Mouse (Mus musculus) embryonic facial prominence, embryonic 11.5 days (tissue): ENCODE data around the gene Gm43517. TPM values are rescaled to one million over a fixed set of nuclear protein-coding genes. Genes with fewer than 3 reads are reported as not detected.

Experiments used
- ATAC-seq: fragments of 200-750 bp; cut with Nextera tagmentation; replicated peaks from 2 replicates; pipeline ENCODE4 v1.8.0; 2017; ENCODE audit warnings: low read depth; ENCODE audit not compliant: insufficient number of reproducible peaks, low FRiP score, low TSS enrichment
- DNase-seq: peaks from one replicate; pipeline ENCODE4 v3.0.0-alpha.2; 2015; ENCODE audit warnings: low spot score
- H3K27ac ChIP-seq: fragments of 300-500 bp; sonication (generic); replicated peaks from 2 replicates; pipeline ENCODE4 v1.5.1; 2014; ENCODE audit warnings: mild to moderate bottlenecking, low read depth, low read length, control low read depth
- H3K27me3 ChIP-seq: fragments of 300-500 bp; sonication (generic); 2 replicates; pipeline ENCODE4 v1.6.1; 2014; ENCODE audit warnings: mild to moderate bottlenecking, low read length, moderate library complexity, mixed read lengths; ENCODE audit not compliant: control insufficient read depth, insufficient read depth
- H3K36me3 ChIP-seq: fragments of 300-500 bp; sonication (generic); replicated peaks from 2 replicates; pipeline ENCODE4 v1.6.1; 2014; ENCODE audit warnings: low read depth, mild to moderate bottlenecking, low read length, moderate library complexity, mixed read lengths; ENCODE audit not compliant: control insufficient read depth, insufficient read depth
- H3K4me1 ChIP-seq: fragments of 300-500 bp; sonication (generic); 2 replicates; pipeline ENCODE4 v1.6.1; 2014; ENCODE audit warnings: low read length, mixed read lengths; ENCODE audit not compliant: control insufficient read depth, insufficient read depth
- H3K4me2 ChIP-seq: fragments of 300-500 bp; sonication (generic); 2 replicates; pipeline ENCODE4 v1.6.1; 2014; ENCODE audit warnings: low read depth, mild to moderate bottlenecking, control low read depth, low read length, moderate library complexity
- H3K4me3 ChIP-seq: fragments of 300-500 bp; sonication (generic); 2 replicates; pipeline ENCODE4 v1.5.1; 2014; ENCODE audit warnings: low read depth, low read length, control low read depth
- H3K9ac ChIP-seq: fragments of 300-500 bp; sonication (generic); replicated peaks from 2 replicates; pipeline ENCODE4 v1.6.1; 2014; ENCODE audit warnings: mild to moderate bottlenecking, control low read depth, low read length
- H3K9me3 ChIP-seq: fragments of 300-500 bp; sonication (generic); replicated peaks from 2 replicates; pipeline ENCODE4 v1.6.1; 2016; ENCODE audit warnings: mild to moderate bottlenecking, low read length, inconsistent platforms, mixed read lengths; ENCODE audit not compliant: control insufficient read depth
- WGBS: fragments of 180-500 bp; shearing (Covaris S2); extraction: QIAGEN DNeasy Blood & Tissue Kit; methylation state at CpG from one replicate; pipeline ENCODE4 v1.1.7; 2014; 5-methylcytosine and 5-hydroxymethylcytosine counted together
- polyA plus RNA-seq: library from polyadenylated mRNA; unstranded; fragments of >200 nt; fragmentation: Nextera tagmentation; extraction: Ambion mirVana; gene quantifications from 2 replicates; pipeline ENCODE4 v1.2.1, GENCODE M21; 2014

The Gm43517 gene
- polyA plus RNA-seq, 1 experiment from 2014 or later = not detected

- peak; percentile 8 for DNase-seq
Observed at GRCm38 (mm10) chr12:49375427-49376317, 9.3 kb upstream of the Gm43517 start.

GRCm38 (mm10) chr12:49376318-49376992 lies 8.5 kb upstream of the Gm43517 start:
- Histone ChIP-seq H3K4me1 (peaks cover 2% of the 10 kb centered on the region; the same call in 1 of the 2 replicates), H3K27ac (no peak overlapping the region), H3K9me3 (no peaks in the 10 kb centered on the region), H3K36me3 (no peaks in the 10 kb centered on the region), H3K4me3 (no peak overlapping the region), H3K27me3 (peaks cover 64% of the 10 kb centered on the region), H3K4me2 (no peak overlapping the region), H3K9ac (no peak overlapping the region)
- under 1% methylated on average over 19 of the region's 19 CpGs for WGBS
- ATAC-seq (no peak), DNase-seq (peak; percentile 21)

More at GRCm38 (mm10) chr12:49375427-49376317, 9.3 kb upstream of the Gm43517 start:
- no peaks in the 10 kb centered on the region for H3K36me3 ChIP-seq
- no peak overlapping the region for H3K4me3 ChIP-seq
- H3K9ac ChIP-seq = no peak overlapping the region
- no peaks in the 10 kb centered on the region for H3K9me3 ChIP-seq
- peaks cover 63% of the 10 kb centered on the region for H3K27me3 ChIP-seq
- no peak overlapping the region for H3K27ac ChIP-seq
- peaks cover 2% of the 10 kb centered on the region; the same call in 1 of the 2 replicates for H3K4me1 ChIP-seq
- H3K4me2 ChIP-seq = no peak overlapping the region
- no peak for ATAC-seq
- WGBS = 2% methylated on average over 15 of the region's 15 CpGs

DNA sequence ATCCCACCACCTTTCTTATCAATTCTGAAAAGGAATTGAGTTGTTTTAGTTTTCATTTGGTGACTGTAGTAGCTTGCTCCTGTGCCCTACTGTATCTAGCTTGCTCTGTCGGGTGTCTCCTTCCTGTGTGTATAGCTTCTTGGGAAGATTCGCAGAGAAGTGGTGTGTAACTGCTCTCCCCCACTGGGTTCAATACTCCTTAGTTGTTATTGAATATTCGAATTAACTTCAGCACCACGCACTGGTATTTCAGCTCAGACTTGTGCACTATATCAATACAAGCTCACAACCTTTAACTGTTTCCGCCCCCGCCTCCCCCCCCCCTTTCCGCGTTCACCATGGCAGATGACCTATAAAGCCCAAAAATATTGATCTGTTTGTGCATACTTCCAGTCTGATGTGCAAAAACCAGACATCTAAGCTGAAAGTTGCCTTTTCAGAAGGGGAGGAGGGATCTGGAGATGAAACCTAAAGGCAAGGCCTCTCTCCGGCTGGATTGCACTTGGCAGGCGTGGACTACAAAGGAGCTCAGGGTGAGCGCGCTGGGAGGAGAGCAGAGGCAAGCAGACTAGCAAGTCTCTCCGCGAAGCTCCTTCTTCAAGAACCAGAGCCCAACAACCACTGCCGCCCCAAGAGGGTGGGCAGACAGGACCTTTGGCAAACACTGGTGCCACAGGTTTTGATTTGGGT lies 7.5 kb upstream of the Gm43517 start:
- Histone ChIP-seq H3K9ac (no peak overlapping the region), H3K27ac (no peak overlapping the region), H3K27me3 (peaks cover 68% of the 10 kb centered on the region), H3K4me1 (peaks cover 2% of the 10 kb centered on the region; the same call in 1 of the 2 replicates), H3K36me3 (no peaks in the 10 kb centered on the region), H3K4me3 (no peak overlapping the region), H3K9me3 (no peaks in the 10 kb centered on the region), H3K4me2 (no peak overlapping the region)
- ATAC-seq = no peak
- WGBS = under 1% methylated on average over 15 of the region's 15 CpGs
- peak; percentile 58 for DNase-seq

DNA sequence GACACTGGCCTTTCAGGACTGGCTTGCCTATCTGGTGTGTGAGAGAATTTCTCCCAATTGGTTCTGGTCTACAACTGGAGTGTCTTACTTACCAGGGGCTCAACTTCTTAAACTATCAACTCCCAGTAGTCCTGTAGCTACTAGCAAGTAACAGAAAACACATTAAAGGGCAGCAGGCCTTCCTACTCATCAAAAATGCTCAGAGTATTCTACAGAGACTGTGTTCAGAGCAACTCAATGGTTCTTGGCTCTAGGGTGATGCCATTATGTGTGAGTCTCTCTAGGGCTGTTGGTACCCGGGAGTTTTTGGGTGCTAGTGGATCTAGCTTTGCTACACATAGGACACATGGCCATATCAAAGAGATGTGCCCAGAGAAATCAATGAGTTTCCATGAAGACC lies 6.1 kb upstream of the Gm43517 start:
- peaks cover 70% of the 10 kb centered on the region for H3K27me3 ChIP-seq
- peaks cover 2% of the 10 kb centered on the region; the same call in 1 of the 2 replicates for H3K4me1 ChIP-seq
- H3K4me2 ChIP-seq = no peak overlapping the region
- 4% methylated on average over 1 of the region's 1 CpGs for WGBS
- DNase-seq (peak; percentile 1), ATAC-seq (no peak)
- H3K9me3 ChIP-seq = no peaks in the 10 kb centered on the region
- H3K9ac ChIP-seq = no peak overlapping the region
- H3K27ac ChIP-seq = no peak overlapping the region
- H3K4me3 ChIP-seq = no peak overlapping the region
- no peaks in the 10 kb centered on the region for H3K36me3 ChIP-seq

GRCm38 (mm10) chr12:49379446-49379845 lies 5.5 kb upstream of the Gm43517 start:
- Histone ChIP-seq H3K4me2 (no peak overlapping the region), H3K27me3 (peaks cover 74% of the 10 kb centered on the region), H3K36me3 (no peaks in the 10 kb centered on the region), H3K4me1 (no peaks in the 10 kb centered on the region), H3K9ac (no peak overlapping the region), H3K9me3 (no peaks in the 10 kb centered on the region), H3K4me3 (no peak overlapping the region), H3K27ac (no peak overlapping the region)
- ATAC-seq = no peak
- WGBS = 5% methylated on average over 11 of the region's 11 CpGs
- DNase-seq = peak; percentile 5

GRCm38 (mm10) chr12:49380442-49380841 lies 4.5 kb upstream of the Gm43517 start:
- H3K27ac ChIP-seq = no peak overlapping the region
- no peak overlapping the region for H3K4me3 ChIP-seq
- no peak overlapping the region for H3K4me2 ChIP-seq
- H3K36me3 ChIP-seq = no peaks in the 10 kb centered on the region
- DNase-seq (peak; percentile 7), ATAC-seq (no peak)
- peaks cover 80% of the 10 kb centered on the region for H3K27me3 ChIP-seq
- no peaks in the 10 kb centered on the region for H3K4me1 ChIP-seq
- under 1% methylated on average over 4 of the region's 4 CpGs for WGBS
- no peaks in the 10 kb centered on the region for H3K9me3 ChIP-seq
- H3K9ac ChIP-seq = no peak overlapping the region

DNA sequence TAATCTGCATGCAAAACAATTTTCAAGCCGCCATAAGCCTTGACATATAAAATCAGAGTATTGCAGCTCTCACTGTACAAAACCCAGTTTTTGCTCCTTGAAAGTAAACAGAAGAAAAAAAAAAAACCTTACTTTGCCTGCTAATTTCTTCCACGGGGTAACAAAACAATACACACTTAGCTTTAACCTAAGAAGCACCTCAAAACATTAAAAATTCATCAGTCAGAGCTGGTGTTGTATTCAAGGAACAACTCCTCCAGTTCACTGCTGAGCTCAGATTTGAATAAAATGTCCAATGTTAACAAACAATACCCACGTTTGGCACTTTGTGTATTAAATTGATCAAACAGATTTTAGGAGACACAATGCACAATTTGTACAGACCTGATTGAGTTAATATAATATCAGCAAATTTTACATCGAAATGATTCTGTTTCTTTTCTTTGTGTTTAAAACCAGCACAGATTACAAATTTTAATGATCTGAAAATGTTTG lies 3.9 kb upstream of the Gm43517 start:
- Histone ChIP-seq H3K27me3 (peaks cover 79% of the 10 kb centered on the region), H3K9me3 (no peaks in the 10 kb centered on the region), H3K4me1 (no peaks in the 10 kb centered on the region), H3K27ac (no peak overlapping the region), H3K4me2 (no peak overlapping the region), H3K36me3 (no peaks in the 10 kb centered on the region), H3K4me3 (no peak overlapping the region), H3K9ac (no peak overlapping the region)
- WGBS = 4% methylated on average over 4 of the region's 4 CpGs
- DNase-seq (peak; percentile 28), ATAC-seq (no peak)
